Mouse (Mus musculus): ENCODE data around the gene Focad. TPM values are rescaled to one million over a fixed set of nuclear protein-coding genes. Genes with fewer than 3 reads are reported as not detected.

The Focad gene
- total RNA-seq, 2 experiments from 2014 or later: 15.0 to 24.6 TPM

DNA sequence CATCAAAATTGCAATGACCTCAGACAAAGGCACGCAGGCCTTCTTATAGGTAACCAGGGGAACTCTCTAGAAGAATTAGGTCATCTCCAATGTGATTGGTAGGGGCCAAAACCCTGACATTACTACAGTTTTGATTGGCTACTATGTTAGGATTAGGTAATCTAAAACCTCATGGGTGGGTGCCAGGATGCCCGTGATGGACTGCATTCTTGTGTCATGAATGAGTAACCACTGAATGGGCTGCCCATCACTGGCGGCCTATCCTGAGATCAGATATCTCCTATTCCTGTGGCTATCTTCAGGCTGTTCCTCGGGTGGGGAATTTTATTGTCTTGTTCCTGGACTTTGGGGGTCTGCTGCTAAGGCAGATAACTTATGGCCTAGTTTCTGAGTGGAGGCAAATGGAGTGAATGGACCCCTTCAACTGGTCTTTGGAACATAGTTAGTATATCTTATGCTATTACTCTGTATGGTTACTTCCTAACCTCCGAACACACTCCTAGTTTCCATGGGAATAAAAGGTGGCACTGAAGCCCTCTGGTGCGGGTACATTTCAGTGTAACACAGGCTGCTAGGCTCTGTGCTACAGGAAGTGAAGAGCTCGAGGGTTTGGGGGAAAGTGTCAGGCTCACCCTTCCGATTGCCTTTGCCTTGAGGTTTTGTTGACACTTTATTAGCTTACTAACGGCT is 306.0 kb downstream of the Focad start:
- DNase-seq: no peak

DNA sequence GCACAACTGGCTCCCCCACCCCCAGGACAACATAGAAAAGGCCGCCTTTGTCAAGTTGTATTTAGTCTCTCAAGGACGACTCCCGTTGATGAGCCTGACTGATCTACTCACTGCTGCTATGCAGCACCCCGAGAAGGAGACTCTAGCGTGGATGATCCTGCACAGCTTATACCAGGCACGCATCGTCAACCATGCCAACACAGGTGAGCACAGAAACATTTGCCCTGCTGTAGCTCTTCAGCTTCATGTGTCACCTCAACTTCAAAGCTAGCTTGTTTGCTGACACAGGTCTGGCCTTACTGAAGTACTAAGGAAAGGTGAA is 306.5 kb downstream of the Focad start:
- no peak for DNase-seq

DNA sequence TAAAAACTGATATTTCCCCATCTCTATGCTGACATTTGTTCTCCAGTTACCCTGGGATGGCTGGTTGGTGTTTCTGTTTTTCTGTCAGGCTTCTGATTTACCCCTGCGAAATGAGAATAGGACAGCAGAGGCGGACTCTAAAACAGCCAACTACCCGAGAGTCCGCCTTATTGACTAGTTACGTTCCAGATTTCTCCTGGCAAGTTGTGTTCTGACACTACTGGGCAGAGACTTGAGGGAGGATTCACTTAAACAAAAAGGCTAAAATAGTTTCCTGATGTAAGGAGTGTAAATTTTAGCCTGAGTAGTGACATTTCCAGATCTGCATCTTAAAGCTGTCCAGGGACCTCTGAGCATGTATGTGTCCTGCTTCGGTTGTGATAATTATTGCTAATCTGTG is 308.5 kb downstream of the Focad start:
- no peak for DNase-seq

DNA sequence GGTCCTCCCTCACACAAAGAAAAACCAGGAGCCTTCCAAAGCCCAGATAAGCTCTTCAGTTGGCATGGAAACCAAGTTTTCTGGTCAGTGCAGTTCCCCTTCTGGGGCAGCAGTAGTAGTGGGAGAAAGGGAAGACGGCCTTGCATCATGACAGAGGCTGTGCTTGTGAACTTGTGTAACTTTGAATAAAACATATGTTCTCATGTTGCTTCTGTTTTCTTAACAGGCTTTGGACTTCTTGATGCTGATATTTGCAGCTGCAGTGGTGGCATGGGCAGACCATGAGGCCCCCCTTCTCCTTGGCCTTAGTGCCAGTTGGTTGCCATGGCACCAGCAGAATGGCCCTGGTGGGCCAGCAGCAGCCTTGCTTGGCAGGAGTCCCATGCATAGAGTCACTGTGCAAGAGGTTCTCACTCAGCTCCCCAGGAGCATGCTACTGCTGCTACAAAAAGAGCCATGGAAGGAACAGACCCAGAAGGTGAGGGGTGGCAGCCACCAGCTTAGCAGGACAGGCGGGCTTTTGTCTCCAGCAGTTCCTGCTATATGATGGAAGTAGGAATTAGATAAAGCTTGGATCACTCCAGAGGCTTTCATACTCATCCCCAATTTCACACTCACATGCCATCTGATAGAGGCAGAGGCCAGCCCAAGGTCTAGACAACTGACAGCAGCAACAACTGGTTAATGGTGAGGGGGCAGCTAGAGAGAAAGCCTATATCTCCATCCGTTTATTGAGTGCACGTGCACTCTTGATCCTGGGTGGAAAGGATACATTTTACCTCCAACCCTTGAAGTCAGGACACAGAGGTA is 312.7 kb downstream of the Focad start:
- DNase-seq: peak; percentile 25

DNA sequence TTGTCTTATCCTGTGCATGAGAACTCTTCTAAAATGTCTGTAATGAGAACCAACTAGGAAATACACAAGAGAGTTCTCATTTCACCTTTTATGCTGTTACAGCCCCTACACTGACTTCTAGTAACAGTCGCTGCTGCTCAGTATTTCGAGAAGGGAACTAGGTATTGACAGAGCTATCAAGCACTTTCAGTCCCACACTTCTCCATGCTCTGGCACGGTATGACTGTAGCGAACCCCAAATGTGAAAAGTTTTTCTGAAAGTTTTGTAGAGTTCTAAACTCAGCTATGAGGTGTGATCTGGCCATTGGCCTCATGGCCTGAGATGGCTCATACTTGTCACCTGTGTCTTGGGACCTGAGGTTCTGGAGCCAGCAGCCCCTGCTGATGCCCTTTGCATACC is 314.9 kb downstream of the Focad start:
- DNase-seq: no peak

DNA sequence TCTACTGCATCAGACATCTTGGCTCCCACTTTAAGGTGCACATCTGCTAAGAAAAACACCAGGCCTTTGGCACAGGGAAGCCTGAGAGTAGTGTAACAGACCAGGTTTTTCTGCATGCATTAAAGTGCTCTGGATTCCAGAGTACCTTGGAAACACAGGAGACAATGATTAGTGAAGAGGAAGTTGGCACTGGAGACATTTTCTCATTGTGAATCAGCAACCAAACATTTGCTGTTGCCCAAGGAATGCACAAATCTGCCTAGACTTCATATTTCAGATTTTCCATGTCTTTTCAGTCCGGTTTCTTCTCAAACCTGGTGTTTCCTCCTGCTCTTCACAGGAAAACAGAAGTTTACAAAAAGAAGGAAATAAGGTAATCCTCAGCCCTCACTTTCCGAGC is 317.9 kb downstream of the Focad start:
- no peak for DNase-seq

DNA sequence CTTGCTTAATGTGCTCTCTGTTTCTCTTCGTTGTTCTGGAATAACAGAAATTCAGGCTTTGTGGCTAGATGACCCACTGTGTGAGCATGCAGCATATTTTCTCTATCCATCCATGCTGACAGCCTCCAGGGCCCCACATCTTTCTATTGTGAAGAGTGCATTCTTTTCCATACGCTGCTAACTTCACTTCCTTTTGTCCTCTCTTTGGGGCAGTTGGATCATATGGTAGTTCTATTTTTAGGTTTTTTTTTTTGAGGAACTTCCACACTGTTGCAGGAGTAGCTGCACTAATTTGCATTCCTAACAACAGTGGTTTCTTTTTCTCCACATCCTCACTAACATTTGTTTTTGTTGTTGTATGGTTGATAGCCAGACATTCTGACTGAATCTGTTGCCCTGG is 320.6 kb downstream of the Focad start:
- DNase-seq: no peak

DNA sequence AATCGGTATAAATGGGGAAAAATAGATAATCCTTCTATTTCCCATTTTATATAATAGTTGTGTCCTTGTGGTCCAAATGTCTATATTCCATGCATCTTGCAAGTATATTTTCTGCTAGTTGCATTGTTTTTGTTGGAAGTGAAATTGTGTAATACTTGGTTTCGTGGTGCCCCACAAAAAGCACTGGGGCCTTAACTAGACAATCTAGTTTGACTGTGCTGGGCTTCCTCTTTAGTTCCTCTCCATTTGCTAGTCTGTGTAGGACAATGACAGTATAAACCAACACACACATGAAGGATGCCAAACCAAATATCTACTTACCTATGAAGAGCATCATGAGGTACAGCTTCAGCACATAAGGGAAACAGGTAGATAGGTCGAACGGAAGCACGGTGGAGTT is 324.9 kb downstream of the Focad start:
- no peak for DNase-seq

DNA sequence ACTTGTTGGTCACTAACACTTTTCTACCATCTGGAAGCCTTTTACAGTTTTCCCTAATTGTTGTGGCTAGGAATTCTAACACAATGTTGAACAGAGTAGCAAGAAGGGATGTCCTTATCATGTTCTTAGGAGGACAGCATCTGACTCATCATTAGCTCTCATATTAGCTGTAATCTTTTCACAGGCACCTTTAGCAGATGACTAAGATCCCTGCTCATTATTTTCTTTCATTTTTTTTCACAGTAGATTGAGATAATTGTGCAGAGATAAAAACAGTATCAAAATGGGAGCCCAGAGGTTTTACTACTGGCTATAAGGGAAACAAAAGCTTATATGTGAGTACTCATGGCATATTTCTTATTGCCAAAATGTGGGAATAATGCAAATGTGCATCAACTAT is 330.1 kb downstream of the Focad start:
- no peak for DNase-seq

DNA sequence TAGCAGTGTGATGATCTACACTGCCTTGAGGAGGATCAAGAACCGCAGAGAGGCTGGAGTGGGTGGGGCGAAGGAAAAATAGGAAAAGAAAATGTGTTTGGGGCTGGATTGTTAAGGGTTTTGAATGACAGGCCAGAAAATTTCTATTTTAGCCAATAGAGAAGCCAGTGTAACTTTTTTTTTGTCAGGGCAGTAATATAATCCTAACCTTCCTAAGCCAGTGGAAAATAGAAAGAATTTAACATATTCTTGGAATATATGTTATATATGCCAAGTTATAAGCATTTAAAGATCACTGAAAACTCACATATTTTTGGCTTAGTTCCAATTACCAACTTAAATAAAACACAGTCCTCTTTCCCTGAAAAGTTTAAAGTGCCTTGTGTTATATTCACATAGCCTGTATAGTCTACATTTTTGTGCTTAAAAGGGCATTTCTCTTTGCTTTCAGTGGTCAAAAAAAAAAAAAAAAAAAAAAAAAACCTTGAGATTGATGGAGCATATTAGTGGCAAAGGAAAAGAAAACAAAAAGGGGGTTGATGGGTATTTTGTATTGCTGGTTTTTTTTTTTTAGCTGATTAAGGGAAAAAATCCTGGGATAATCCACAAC is 333.3 kb downstream of the Focad start:
- no peak for DNase-seq

DNA sequence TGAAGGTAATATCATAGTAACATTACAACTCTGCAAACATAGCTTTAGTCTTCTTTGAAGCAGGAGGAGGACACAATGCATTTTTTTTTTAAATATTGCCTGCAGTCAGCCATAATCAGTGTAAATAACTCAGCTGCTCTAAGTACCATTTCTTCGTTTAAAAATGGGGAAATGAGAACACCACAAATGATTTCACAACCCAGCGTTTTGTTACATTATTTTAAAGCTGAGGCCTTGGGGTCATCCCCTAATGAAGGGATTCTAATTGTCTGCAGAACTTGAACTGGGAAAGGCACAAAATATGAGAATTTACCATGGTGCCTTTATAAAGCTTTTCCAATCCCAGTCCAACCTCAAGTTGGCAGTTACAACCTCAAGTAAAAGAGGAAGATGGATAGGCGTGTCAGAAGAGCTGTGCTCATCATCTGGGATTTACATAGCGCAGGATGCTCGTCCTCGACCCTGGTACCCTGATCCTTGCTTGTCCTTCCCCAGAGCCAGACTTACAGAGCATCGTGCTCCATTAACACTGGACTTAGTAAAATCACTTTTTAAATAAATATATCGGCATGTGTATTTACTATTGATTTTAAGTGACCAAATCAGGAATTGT is 338.1 kb downstream of the Focad start:
- DNase-seq: no peak

DNA sequence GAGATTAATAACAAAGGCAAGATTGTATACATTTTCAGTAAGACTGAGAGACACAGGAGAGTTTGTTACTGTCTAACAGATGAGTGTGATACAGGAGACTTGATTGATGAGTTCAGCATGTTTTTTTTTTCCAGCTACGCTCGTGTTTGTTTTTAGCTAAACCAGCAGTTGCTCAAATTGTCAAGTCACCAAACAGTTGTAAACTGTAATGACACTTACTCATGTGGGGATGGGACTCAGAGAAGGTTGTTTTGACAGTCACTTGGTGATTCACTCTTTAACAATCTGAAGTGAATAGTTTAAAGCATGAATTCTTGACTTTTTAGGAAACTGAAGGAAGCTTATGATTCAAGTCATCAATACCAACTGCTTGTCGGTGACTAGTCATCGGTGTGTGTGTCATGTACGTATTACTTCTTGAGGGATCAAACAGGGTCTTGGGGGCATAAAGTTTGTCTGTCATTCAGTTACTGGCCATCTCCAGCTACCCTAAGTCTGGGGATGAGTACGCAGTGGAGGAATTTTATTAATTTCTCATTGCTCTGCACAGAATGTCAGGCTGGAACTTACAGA is 342.2 kb downstream of the Focad start:
- DNase-seq: no peak

DNA sequence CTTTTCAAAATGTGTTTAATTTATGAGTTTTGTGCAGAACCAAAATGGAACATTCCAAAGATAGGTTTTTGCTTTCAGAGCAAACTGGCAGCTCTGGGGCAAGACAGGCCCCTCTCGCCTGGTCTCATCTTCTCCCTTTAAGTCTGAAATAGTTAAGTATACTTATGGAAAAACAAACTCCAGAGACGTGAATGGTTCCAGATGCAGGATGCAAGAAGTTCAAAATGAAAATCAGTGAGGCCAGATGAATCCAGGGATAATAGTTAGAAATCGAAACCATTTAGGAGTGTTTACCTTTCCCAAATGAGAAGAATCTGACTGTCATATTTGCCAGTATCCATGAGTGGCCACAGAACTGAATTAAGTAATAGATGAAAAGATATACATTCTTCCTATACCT is 342.7 kb downstream of the Focad start:
- DNase-seq: no peak

DNA sequence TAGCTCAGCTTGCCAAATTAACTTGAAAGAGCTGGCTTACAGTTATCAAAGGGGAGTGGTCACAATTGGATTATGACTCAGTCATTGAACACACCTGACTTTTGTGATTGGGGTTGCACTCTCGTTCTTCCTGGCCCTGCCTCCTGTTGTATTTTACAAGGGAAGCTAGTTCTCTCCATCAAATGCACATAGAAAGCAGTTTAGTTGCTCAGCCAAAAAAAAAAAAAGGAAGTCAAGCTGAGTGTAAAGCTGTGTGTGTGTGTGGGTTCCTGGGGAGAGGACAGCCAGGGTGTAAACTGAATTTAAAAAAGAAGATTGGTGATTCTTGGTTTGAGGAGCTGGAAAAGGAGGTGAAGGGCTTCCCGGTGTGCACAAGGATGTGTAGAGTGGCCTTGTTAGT is 343.5 kb downstream of the Focad start:
- no peak for DNase-seq

DNA sequence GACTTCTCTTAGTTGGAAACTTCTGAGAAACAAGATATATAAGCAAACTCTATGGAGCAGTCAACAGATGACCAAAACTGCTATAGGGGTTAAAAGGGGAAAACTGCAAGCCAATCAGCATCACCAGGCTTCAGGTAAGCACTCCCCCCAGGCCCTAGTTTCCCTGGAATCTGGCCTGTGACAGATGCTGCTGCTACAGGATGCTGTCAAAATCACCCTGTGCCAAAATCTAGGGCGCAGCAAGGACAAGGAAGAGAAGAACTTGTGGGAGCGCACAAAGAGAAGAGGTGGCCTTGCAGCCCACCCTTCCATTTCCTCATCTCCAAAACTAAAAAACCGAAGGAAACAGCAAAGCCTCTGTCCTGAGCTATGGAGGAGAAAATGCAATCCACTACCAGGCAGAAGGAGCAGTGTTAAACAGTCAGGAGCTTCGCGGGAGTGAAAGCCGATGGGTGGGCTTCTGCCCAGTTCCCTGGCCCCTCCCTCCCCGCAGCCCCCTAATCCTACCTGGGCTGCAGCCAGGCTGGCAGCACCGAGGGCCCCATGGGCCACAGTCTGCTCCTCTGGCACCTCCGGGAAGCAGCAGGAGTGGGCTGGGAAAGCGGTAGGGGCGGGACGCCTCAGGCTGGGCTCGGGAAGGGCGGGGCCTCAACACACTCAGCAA is 344.0 kb downstream of the Focad start, which contains the start of gene Hacd4:
Hacd4 (minus strand) TSS at position 603 of the 664 bp plus-strand sequence.
- DNase-seq: peak; percentile 36

DNA sequence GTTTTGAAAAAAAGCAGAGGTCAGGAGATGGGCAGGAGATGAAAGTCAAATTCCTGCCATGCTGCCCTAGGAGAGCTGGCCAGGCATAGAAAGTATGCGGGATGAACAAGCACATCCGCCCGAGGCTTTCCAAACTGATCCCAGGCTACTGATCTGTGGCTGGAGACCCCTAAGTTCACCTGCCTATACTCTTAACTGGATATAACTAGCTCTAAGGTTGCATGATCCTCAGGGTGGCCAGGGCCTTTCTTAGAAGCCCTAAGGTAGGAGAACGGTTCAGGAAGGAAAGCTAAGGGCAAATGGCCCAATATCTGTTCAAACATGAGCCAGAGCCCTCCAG is 344.5 kb downstream of the Focad start:
- no peak for DNase-seq

DNA sequence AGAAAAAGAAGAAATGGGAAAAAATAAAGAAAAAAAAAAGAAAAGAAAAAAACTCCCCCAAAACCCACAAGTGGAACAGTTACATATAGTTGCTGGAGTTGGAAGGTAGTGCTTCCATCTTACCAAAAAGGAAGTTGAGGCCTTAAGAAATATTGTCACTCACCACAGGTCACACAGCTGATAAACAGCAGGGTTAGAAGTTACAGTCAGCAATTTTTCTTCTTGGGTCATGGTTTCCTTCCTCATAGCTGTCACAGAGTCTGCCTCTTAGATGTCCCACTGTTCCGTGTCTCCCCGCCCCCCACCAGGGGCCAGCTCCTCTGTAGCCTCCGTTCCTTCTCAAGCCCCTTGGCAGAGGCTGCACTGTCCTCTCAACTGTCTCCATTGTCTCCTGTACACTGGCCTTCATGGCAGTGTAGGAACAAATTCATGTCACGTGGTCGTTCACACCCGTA is 345.3 kb downstream of the Focad start:
- no peak for DNase-seq

DNA sequence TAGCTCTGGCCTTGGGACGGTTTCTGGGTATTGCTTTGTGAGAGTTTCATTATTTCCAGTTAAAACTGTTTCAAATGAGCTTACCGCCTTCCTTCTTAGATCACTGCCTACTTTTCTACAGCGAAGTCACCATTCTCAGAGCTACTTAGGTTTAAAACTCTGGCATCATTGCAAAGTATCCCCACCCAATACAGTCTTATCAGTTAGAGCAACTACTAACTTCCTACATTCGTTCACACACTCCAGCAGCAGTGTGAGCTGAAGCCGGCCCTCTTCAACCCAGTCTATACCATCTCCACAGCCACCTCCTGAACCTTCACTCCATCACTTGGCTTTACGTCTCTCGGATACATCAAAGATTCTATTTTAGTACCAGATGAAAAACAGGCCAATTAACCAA is 346.4 kb downstream of the Focad start:
- no peak for DNase-seq

DNA sequence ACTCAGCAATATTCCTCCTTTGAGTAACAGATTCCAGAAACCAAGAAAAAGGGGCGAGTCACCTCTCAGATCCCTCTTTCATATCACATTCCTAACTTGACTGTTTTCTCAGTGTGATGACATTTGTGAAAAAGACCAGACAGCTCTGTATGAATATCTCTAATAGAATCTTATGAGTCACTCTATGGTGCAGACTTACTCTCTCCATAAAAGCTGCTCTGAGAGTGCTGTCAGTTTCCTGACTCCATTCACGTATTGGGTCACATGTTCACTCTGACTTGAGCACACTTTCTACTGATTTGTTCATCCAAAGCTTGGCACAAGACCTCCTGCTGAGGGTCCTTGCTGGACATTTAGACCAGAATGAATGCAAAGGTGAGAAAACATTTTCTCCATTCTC is 354.5 kb downstream of the Focad start:
- DNase-seq: no peak

DNA sequence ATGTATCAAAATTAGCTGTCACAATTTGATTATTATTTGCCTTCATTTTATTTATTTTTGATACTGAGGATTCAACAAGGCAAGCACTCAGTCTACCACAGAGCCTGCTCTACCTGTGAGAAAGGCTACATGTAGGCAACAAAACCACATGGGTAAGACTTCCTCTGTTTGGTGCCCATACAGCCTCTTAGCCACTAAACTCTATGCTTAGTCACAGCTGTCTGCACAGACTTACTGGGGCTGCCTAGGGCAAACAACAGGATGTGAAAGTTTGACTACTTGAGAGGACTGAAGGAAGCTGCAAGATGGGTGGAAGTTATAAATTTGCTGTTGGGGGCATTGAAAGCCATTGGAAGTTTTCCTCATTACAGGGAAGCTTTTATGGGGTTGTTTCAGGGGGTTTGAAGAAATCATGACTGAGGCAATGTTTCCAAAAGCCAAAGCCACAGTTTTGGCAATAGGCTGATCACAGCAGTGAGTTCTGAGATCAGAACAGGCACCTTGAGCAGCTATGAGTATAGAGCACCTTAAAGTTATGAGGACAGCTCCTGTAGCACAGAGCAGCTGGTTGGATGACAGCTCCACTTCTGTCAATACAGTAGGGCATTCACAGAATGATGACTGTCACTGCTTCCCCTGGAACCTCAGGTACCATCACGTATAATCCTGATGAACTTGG is 355.8 kb downstream of the Focad start:
- DNase-seq: no peak

DNA sequence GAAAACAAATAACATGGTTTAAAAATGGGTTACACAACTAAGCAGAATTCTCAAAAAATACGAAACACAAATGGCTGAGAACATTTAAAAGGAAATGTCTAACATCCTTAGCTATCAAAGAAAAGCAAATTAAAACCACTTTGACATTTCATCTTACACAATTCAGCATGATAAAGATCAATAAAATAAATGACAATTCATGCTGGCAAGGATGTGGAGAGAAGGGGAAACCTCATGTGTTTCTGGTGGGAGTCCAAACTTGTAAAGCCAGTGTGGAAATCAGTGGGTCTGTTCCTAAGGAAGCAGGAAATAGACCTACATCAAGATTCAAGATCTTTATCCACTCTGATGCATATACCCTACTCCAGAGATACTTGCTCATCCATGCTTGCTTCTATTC is 363.7 kb downstream of the Focad start:
- DNase-seq: no peak

DNA sequence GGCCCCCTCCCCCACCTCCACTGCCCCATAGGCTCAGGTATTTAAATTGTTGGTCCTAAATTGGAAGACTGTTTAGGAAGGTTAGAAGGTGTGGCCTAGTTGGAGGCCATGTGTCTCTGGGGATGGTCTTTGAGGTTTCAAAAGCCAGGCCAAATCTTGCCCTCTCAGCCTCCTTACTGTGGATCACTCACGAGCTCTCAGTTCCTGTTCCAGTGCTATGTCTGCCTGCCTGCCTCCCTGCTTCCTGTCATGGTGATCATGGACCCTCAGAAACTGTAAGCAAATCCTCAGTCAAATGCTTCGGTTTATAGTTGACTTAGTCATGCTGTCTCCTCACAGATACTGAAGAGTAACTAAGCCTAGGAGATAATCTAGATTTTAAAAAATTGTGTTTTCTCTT is 364.2 kb downstream of the Focad start:
- no peak for DNase-seq

All from gastrocnemius, postnatal 10 days (tissue).